Mouse (Mus musculus): Measurements from ENCODE around the gene Hnrnpll.
A peak's percentile ranks its signal among the peaks of the same experiment; 100 is the strongest.
"Not testable (repeated sequence)": the region's sequence is repeated elsewhere in the genome, so short reads cannot be mapped to it uniquely, and the experiment has no call there.

Hnrnpll gene

DNA sequence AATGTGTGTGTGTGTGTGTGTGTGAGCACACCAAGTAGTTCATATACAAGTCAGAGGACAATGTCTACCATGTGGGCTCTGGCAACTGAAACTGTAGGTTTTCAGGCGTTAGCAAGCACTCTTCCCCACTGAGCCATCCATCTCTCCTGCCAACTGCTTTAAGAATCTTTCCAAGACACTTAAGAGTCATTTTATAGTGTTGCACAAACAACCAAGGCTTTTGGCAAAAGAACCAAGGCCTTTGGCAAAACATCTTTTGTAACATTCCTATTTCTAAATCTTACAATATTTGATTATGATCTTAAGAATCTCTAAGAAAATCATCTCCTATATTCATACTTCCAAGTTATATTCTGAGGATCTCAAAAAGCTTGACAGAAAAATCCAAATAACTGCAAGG is 2.4 kb downstream of the Hnrnpll start:
- DNase-seq (ENCODE audit: low spot score), result no peak

DNA sequence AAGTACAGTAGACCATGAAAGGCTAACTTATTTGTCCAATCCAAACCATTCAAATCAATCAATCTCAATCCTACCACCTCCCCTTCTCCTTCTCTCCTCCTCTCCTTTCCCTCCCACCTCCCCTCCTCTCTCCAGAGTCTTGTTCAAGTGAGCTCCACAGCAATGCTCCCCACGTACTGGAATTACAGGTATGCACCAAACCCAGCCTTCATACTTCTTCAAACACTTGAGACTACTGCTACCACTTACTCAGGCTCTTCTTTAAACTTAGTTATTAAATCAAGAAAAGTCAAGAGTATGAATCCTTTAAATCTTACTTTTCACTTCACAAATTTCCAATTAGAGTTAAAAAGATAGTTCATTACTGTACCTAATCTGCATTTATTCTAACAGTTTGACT is 3.6 kb downstream of the Hnrnpll start:
- DNase-seq (ENCODE audit: low spot score), result no peak

DNA sequence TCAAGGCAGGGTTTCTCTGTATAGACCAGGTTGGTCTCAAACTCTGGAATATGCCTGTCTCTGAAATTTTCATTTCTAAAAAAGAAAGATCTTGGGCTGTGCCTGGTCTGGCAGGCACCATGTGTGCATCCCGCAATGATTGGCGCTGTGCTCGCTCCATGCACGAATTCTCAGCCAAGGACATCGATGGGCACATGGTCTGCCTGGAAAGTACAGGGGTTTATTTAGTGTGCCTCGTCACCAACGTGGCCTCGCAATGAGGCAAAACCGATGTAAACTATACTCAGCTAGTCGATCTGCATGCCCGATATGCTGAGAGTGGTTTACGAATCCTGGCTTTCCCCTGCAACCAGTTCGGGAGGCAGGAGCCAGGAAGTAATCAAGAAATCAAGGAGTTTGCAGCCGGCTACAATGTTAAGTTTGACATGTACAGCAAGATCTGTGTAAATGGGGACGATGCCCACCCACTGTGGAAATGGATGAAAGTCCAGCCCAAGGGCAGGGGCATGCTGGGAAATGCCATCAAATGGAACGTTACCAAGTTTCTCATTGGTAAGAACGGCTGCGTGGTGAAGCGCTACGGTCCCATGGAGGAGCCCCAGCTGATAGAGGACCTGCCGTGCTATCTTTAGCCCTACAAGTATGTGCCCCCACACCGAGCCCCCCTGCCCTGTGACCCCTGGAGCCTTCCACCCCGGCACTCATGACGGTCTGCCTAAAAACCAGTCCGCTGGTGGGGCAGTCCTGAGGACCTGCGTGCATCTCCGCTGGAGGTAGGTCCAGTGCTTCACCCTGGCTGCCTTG is 8.0 kb downstream of the Hnrnpll start:
- peak; percentile 16 for DNase-seq (ENCODE audit: low spot score)

DNA sequence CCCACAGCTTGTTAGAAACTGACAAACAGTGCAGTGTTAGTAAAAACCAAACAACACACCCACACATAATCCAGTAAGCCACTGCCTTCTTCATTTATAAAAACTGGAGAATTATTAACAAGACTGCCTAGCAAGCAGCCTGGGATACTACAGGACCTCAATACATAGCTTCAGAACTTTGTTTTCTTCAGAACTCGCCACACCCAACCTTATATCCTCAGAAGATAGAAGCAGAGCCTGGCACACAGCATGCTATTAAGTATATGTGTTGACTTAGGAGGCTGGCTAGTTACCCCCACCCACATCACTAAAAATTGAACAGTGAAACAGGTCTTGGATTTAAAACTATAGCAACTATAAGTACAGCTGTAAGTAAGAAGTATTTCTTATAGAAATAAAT is 10.5 kb downstream of the Hnrnpll start:
- no peak for DNase-seq (ENCODE audit: low spot score)

DNA sequence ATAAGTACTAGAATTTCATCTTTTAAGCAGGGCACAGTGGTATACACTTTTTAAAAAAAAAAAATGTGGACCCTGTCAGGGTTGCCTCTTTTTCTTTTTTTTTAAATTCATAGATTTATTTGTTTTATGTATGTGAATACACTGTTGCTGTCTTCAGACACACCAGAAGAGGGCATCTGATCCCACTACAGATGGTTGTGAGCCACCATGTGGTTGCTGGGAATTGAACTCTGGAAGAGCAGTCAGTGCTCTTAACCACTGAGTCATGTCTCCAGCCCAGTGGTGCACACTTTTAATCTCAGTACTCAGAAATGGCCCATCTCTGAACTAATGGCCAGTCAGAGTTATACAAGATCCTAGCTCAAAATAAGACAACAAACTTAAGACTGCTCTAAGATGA is 12.8 kb downstream of the Hnrnpll start:
- DNase-seq (ENCODE audit: low spot score), result not testable (repeated sequence)

DNA sequence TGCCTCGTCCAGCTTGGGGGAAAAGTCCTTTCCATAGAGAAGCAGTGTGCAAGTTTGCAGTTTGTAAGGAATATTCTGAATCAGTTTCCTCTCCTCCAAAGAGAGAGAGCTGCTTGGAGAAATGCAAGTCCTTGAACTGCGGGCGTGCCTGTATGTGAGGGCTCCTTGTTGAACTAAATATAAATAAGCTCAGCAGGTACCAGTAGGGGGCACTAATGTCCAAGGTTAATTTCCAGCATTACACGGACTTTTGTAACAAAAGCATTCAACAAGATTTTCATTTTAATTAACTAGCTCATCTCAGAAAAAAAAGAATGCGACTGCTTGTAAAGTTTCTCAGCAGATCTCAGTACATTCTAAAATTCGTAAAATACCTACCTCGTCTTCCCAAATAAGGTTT is 13.9 kb downstream of the Hnrnpll start:
- DNase-seq (ENCODE audit: low spot score), result no peak

DNA sequence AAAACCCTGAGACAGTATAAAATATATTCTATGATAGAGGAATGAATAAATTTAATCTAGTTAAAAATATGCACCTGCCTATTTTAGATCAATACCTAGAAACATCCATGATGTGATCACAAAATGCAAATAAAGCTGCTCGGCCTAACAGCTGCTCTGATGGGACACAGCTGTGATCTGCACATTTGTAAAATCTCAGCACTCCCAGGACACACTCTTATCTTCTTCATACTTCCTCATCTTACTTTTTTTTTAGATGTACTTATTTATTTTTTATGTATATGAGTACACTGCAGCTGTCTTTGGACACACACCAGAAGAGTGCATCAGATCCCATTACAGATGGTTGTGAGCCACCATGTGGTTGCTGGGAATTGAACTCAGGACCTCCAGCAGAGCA is 20.4 kb downstream of the Hnrnpll start:
- no peak for DNase-seq (ENCODE audit: low spot score)

DNA sequence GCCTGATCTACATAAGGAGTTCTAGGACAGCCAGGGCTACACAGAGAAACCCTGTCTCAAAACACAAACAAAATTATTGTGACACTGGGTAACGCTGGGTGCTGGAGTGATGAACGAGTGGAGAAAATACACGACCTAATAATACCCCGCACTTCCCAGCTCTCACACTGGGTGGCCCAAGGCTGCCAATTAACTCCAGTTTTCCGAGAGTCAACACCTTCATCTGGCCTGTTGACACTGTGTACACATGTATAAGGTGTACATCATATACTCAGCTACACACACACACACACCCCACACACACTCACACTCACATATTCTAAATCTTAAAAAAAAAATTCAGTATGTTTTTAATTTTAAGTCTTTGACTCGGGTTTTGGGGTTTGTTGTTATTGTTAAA is 33.5 kb downstream of the Hnrnpll start:
- DNase-seq (ENCODE audit: low spot score), result no peak

DNA sequence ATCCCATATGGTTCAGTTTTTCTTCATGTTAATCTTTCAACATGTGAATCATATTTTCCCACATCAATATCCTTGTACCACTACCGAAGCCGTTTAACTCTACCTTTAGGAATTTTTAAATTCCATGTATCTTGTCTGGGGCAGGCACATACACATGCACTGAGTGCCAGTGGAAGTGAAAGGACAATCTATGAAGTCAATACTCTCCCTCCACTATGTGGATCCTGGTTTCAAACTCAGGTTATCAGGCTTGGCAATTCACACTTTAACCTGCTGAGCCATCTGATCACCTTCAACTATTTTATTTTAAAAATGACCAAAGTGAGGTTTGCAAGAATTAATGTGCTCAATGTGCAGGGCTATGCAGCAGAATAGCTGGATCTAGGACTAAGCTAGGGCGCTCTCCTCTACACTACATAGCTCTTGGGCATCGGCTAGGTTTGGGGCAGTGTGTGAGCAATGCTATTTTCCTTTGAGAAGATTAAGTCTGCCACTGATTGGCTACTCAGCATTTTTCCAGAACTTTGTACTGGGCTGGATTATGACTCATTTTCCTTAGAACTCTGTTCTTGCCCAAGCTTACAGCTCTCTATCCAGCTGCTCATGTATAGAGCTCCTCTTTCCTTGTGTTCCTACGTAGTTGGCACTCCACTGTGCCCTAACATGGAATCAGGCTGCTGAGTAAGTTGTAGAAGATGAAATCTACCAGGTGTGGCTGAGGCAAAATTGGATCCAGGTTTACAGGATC is 35.8 kb downstream of the Hnrnpll start:
- no peak for DNase-seq (ENCODE audit: low spot score)

DNA sequence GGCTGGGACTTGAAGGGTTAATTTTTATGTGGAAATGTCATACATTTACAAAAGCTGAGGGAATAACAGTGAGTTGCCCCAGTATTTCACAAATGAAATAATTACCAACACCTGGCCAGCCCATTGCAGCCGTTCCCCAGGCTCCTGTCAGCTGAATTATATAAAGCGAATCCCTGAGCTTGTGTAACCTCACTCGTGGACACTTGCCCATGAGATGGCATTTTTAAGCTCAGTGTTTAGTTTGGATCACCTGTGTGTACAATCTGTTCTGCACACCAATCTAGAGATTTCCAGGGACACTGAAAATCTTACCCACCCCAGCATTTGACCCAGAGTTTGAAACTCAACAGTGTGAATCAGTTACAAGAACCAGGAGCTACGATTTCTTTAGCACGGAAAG is 40.0 kb downstream of the Hnrnpll start:
- DNase-seq (ENCODE audit: low spot score), result no peak

DNA sequence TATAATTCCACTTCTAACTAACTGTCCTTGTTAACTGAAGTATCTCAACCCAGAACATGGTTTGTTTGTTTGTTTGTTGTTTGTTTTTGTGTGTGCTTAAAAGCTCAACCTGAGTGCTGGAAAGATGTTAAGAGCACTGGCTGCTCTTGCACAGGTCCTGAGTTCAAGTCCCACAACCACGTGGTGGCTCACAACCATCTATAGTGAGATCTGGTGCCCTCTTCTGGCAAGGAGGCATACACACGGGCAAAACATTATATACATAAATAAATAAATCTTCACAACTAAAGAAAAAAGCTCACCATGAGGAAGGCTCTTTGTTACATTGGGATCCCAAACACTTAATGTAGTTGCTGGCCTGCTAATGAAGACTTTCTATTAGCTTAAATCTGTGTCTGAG is 41.6 kb downstream of the Hnrnpll start:
- DNase-seq (ENCODE audit: low spot score), result no peak

DNA sequence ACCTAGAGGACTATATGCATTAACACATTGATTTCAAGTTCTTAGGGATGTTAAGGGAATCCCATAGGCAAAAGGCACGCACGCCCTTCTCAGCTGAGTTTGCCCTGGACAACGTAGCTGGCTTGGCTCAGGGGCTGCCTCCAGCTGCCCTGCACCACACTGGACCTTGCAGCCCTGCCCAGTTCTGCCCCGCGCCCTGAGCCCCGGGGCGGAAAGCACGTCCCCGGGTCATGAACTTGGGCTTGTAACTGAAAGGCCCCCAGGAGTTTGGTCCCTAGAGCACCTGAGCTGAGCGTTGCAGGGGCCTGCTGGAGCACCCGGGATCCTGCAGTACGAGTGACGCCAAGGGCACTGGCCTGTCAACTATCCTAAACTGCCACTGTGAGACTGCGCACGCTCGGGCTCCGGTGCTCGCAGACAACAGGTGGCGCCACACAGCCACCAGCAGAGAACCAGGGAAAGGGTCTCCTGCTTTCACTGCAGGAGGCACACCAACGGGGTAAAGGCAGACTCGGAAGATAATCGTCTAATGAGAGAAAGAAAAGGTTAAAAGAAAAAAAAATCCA is 43.1 kb downstream of the Hnrnpll start:
- peak; percentile 52 for DNase-seq (ENCODE audit: low spot score)

DNA sequence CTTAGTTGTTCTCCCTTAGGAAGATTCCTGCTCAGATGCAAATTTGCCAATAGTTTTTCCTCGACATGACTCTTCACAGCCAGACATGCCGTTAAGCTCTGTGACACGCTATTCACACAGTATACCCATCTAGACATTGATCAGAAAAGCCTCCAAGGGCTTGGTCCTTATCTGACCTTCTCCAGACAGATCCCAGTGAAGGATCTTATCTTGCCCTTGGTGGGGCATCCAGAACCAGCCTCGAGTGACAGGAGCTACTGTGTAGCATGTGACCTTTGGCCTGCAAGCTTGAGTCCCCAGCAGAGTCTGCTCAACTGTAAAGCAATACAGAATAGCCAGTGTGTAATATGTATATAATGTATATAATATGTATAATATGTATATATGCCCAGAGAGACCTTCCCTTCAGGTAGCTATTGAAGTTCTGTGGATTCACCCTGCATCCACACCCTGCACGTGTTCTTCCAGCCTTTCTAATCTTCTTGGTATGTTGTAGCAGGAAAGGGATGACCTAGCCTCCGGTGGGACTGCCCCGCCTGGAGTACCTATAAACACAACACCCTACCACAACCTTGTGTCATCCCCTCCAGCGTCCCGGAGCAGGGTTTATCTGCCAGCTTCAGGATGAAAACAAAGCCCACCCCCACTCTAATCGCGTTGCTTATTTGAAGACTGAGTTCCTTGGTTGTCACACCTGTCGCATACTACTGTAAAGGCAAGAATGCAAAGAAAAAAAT is 43.7 kb downstream of the Hnrnpll start:
- no peak for DNase-seq (ENCODE audit: low spot score)

DNA sequence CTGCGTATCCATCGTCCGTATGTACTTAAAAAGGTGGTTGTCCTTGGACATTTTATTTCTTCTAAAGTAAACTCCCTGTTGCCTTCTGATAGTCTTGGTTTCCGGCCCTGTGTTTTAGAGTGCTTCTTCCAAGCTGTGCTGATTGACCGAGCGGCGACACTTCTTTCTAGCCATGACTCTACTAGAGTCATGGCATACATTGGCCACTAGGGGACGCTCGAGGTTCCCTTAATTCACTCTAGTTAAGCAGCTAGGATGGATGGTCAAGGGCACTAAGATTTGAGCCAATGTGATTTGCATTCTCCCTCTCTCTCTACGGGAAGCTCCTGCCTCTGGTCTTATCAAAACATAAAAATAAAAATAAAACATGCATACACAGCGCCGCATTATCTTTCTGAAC is 44.7 kb downstream of the Hnrnpll start:
- peak; percentile 51 for DNase-seq (ENCODE audit: low spot score)

DNA sequence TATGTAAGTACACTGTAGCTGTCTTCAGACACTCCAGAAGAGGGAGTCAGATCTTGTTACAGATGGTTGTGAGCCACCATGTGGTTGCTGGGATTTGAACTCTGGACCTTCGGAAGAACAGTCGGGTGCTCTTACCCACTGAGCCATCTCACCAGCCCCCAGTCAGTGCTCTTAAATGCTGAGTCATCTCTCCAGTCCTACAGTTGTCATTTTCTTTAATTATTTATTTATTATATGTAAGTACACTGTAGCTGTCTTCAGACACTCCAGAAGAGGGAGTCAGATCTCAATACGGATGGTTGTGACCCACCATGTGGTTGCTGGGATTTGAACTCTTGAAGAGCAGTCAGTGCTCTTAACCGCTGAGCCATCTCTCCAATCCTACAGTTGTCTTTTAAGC is 45.7 kb downstream of the Hnrnpll start:
- DNase-seq (ENCODE audit: low spot score), result not testable (repeated sequence)

DNA sequence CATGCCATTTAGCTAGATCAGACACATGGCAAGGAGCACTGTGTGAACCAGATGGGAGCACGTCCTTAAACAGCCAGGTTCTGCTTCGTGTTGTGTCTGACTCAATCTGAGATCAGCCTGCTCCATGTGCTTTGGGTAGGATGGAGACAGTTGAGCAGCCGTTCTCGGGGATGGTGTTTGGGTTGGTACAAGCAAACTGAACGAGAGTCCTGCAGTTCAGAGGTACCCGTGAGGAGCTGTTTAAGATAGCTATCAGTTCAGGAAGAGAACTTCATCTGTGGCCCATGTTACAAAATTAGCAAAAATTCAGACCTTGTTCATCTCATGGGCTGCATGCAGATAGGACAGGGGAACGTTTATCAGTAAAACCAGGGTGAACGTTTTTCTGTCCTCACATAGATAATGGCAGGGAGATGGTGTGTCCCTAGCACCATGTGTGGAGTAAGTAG is 47.7 kb downstream of the Hnrnpll start:
- DNase-seq (ENCODE audit: low spot score), result no peak

DNA sequence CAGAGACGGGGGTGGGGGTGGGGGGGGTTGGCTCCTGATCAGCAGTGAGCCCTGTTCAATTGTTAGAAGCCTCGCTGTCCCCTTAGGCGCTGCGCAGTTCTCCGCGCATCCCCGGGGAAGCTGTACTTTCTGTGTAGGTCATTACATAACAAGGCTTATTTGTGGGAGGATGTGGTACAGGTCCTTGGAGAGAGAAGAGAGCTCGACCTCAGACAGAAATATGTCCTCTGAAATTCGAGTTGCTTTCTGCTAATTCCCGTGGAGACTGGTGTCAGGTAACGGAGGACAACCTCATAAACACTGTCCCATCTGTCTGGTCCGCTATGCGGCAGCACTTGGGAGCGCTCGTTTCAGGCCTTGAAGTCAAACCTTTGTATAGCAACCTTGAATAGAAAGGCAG is 52.2 kb downstream of the Hnrnpll start:
- DNase-seq (ENCODE audit: low spot score), result no peak

DNA sequence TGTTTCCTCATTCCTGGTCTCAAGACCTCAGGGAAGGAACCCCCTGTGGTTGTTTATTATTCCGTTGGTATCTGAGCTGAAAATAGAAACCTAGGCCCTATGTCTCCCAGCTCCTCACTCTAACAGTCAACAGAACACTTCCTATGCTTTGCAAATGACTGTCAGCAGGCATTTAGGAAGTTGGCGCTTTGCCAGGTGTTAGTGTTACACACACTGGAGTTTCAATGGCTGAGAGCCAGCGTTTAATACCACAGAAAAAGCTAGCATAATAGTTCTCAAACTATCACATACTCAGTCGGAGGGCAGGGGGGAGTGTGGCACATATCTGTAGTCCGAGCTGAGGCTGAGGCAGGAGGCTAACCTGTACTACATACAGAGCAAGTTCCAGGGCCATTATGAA is 53.3 kb downstream of the Hnrnpll start:
- DNase-seq (ENCODE audit: low spot score), result no peak

DNA sequence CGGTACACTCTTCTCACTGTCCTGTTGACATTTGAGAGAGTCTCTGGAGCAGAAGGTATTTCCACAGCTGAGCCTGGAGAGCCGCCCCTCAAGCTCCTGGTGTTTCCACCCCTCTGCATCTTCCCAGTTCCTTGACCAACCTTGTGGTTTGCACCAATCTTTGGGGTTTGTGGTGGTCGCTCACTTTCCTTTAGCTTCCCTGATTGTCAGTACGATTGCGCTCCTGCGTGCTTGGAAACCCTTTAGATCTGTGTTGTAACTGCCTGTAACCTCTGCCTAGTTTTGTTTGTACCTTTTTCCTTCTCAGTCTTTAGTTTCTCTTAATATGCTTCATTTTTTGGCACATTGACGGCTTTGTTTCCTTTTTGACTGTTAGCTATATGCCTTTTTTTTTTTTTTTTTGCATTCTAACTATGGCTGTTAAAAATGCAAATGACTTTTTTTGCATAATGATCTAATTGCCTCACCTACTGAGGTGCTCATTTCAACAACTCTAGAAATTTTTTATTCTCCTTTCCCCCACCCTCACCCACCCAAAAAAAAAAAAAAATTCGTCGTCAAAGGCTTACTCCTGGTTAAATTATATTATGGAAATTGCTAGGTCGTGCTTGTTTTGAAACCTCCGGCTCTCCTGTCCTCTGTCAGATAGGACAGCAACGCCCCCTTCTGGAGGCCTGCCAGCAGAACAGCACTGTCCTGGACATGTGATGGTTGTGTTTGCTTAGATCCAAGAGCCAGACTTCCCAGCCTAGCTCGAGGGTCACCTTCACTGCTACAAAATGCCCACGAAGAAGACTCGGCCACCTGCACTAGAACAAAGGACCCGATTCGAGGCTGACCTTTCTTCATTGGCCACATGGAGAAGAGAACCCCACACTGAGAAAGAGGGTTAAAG is 57.5 kb downstream of the Hnrnpll start:
- DNase-seq (ENCODE audit: low spot score), result peak; percentile 79

DNA sequence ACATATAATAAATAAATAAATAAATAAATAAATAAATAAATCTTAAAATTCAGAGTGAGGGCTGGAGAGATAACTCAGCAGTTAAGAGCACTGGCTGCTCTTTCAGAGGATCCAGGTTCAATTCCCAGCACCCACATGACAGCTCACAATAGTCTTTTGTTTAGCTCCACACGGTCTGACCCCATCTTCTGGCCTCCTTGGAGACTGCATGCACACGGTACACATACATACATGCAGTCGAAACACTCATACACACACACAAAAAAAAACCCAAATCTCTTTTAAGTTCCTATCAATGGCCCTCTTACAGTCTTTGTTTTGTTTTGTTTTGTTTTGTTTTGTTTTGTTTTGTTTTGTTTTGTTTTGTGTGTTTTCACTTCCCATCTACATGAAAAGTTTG is 58.3 kb downstream of the Hnrnpll start:
- not testable (repeated sequence) for DNase-seq (ENCODE audit: low spot score)

DNA sequence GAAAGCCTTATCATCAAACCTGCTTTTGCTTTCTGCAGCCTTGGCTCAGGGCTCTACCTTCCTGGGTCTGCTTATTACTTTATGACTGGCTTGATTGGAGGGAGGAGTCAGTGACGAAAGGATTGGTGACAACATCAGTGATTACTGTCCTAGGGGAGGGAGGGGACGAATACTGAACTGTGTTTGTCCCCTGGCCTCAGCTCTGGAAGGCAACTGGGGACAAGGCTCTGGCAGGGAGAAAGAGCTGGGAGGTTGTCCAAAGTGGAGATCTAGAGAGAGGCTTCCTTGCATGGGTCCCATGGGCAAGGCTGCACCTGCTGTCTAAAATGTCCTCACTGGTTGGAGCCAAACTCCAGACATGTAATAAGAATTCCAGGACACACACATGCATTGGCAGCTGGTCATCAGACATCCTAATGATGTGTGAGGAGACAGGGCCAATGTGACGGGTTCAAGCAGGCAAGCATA is 59.7 kb downstream of the Hnrnpll start:
- no peak for DNase-seq (ENCODE audit: low spot score)
